Mouse (Mus musculus) embryonic facial prominence, embryonic 15.5 days (tissue): Measurements from ENCODE around the gene Zfp292. TPM values are rescaled to one million over a fixed set of nuclear protein-coding genes. Genes with fewer than 3 reads are reported as not detected.

Source experiments
- ATAC-seq: fragments of 200-750 bp; cut with Nextera tagmentation; 2 replicates; pipeline ENCODE4 v1.8.0; 2017; ENCODE audit warnings: low read depth, moderate TSS enrichment; ENCODE audit not compliant: insufficient number of reproducible peaks, low FRiP score, low TSS enrichment
- H3K27ac ChIP-seq: fragments of 300-500 bp; sonication (generic); replicated peaks from 2 replicates; pipeline ENCODE4 v1.5.1; 2015; ENCODE audit warnings: mild to moderate bottlenecking, inconsistent platforms
- H3K27me3 ChIP-seq: fragments of 300-500 bp; sonication (generic); 2 replicates; pipeline ENCODE4 v1.6.1; 2015; ENCODE audit warnings: inconsistent platforms
- H3K36me3 ChIP-seq: fragments of 300-500 bp; sonication (generic); 2 replicates; pipeline ENCODE4 v1.6.1; 2015; ENCODE audit warnings: mild to moderate bottlenecking, inconsistent platforms
- H3K4me1 ChIP-seq: fragments of 300-500 bp; sonication (generic); 2 replicates; pipeline ENCODE4 v1.6.1; 2015; ENCODE audit warnings: inconsistent platforms
- H3K4me2 ChIP-seq: fragments of 300-500 bp; sonication (generic); replicated peaks from 2 replicates; pipeline ENCODE4 v1.6.1; 2015; ENCODE audit warnings: mild to moderate bottlenecking, inconsistent platforms
- H3K4me3 ChIP-seq: fragments of 300-500 bp; sonication (generic); replicated peaks from 2 replicates; pipeline ENCODE4 v1.5.1; 2015; ENCODE audit warnings: mild to moderate bottlenecking, inconsistent platforms
- H3K9ac ChIP-seq: fragments of 300-500 bp; sonication (generic); 2 replicates; pipeline ENCODE4 v1.6.1; 2015; ENCODE audit warnings: inconsistent platforms
- H3K9me3 ChIP-seq: fragments of 300-500 bp; sonication (generic); replicated peaks from 2 replicates; pipeline ENCODE4 v1.6.1; 2016; ENCODE audit warnings: inconsistent platforms
- WGBS: fragments of 180-500 bp; shearing (Covaris S2); methylation state at CpG from one replicate; pipeline ENCODE4 v1.1.7; 2015; 5-methylcytosine and 5-hydroxymethylcytosine counted together
- polyA plus RNA-seq: library from polyadenylated mRNA; unstranded; fragments of >200 nt; fragmentation: Nextera tagmentation; extraction: Ambion mirVana; gene quantifications from 2 replicates; pipeline ENCODE4 v1.2.1, GENCODE M21; 2015

Gene Zfp292
- polyA plus RNA-seq, 1 experiment from 2014 or later: 15.4 TPM

DNA sequence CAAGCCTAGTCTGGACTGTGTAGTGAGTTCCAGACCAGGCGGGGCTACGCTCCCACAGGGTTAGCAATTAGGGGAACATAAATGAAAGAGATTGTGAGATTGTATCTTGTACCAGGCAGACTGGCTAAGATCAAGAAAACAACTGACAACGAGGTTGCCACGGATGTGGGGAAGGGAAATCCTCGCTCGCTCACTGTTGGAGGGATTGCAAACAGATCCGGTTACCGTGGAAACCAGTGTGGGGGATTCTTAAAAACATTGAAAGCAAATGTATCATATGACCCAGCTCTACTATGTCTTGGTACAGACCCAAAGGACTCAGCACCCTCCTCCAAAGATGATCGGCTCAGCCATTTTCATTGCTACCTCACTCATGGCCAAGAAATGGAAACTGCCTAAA is 17.4 kb upstream of the Zfp292 start:
- no peak overlapping the region for H3K9ac ChIP-seq
- H3K4me1 ChIP-seq: no peaks in the 10 kb centered on the region
- WGBS: 30% methylated on average over 9 of the region's 9 CpGs
- ATAC-seq: no peak
- no peak overlapping the region for H3K4me2 ChIP-seq
- no peaks in the 10 kb centered on the region for H3K36me3 ChIP-seq
- no peak overlapping the region for H3K27ac ChIP-seq
- H3K9me3 ChIP-seq: no peaks in the 10 kb centered on the region
- no peaks in the 10 kb centered on the region for H3K27me3 ChIP-seq
- no peak overlapping the region for H3K4me3 ChIP-seq

DNA sequence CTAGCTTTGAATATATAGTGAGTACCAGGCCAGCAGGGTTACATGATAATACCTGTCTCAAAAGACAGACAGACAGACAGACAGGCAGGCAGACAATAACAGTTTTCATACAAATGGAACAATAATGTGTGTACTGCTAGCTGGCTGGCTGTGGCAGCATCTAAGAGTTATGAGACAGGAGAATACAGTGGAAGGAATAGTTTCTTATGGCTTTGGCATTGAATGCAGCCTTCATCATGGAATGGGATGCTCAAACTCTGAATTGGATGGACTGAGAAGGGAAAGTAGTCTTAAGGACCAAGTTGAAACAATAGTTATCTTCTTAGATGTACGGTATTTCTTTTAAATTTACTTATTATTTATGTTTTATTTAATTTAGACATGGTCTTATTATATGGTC is 16.6 kb upstream of the Zfp292 start:
- ATAC-seq: no peak
- 96% methylated on average over 1 of the region's 1 CpGs for WGBS
- no peaks in the 10 kb centered on the region for H3K4me1 ChIP-seq

DNA sequence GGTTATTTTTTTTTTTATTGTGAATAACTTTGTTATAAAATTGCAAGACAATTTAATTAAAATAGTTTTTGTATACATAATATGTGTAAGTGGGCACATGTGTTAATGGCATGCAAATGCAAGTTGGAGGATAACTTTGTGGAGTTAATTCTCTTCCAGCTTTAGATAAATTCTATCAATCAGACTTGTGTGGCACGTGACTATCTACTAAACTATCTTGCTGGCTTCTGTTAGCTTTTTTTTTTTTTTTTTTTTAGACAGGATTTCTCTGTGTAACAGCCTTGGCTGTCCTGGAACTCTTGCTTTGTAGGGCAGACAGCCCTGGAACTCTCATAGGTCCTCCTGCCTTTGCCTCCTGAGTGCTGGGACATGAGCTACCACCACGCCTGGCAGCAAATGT is 15.7 kb upstream of the Zfp292 start:
- Histone ChIP-seq H3K4me1 (no peaks in the 10 kb centered on the region), H3K4me3 (no peak overlapping the region), H3K9me3 (no peaks in the 10 kb centered on the region), H3K4me2 (no peak overlapping the region), H3K9ac (no peak overlapping the region), H3K27ac (no peak overlapping the region), H3K36me3 (no peaks in the 10 kb centered on the region), H3K27me3 (no peaks in the 10 kb centered on the region)
- ATAC-seq: no peak
- WGBS: 77% methylated on average over 2 of the region's 2 CpGs

More for the DNA sequence above, 16.6 kb upstream of the Zfp292 start:
- no peak overlapping the region for H3K9ac ChIP-seq
- H3K4me3 ChIP-seq: no peak overlapping the region
- H3K9me3 ChIP-seq: no peaks in the 10 kb centered on the region
- no peak overlapping the region for H3K4me2 ChIP-seq
- no peak overlapping the region for H3K27ac ChIP-seq
- no peaks in the 10 kb centered on the region for H3K27me3 ChIP-seq
- no peaks in the 10 kb centered on the region for H3K36me3 ChIP-seq

DNA sequence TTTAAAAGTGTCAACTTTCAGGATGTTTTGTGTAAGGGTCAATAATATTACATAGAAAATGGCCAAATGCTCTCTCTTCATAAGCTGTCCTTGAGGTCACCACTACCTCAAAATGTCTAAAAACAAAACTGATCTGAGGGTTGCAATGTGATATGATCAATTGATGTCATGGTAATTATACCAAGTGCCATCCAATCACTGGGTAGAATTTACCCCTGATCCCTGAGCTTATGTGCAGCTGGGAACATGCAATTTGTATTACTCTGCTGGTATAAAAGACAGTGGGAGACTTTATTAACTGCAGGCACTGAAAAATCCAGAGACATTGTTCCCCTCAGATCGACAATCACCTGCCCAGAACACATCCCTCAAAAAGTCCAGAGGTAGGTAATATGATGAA is 10.7 kb upstream of the Zfp292 start, which contains the start of gene Cga:
Gene Cga, plus strand, starts transcription at position 301 of the 400 bp plus-strand sequence.
- Histone ChIP-seq H3K36me3 (no peaks in the 10 kb centered on the region), H3K9ac (no peak within 1 kb of the TSS), H3K9me3 (no peaks in the 10 kb centered on the region), H3K4me1 (no peaks in the 10 kb centered on the region), H3K27me3 (peaks cover 29% of the 10 kb centered on the region), H3K27ac (no peak within 1 kb of the TSS), H3K4me3 (no peak within 1 kb of the TSS), H3K4me2 (no peak within 1 kb of the TSS)
- WGBS: 36% methylated on average over 1 of the region's 1 CpGs
- ATAC-seq: no peak

DNA sequence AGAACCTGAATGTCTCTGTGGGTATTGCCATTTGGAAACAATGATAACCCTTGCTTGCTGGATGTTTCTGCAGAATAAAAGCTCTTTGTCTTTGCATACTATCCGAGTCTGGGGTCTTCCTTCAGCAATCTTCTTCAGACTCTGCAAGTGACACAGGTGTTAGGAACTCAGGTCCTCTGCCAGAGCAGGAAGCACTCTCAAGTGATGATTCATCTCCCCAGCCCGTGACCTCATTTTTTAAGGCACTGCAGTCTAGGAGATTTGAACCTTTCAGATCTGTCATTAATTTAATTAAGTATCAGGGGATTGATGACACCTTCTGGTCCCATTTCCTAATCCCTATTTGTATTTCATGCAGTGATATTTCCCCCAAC is 7.0 kb upstream of the Zfp292 start:
- ATAC-seq: no peak
- Histone ChIP-seq H3K4me3 (no peak overlapping the region), H3K9me3 (no peaks in the 10 kb centered on the region), H3K27ac (no peak overlapping the region), H3K4me2 (no peak overlapping the region), H3K9ac (no peak overlapping the region), H3K36me3 (no peaks in the 10 kb centered on the region), H3K4me1 (peaks cover 6% of the 10 kb centered on the region; the same call in 1 of the 2 replicates), H3K27me3 (peaks cover 34% of the 10 kb centered on the region)
- WGBS: 11% methylated on average over 2 of the region's 2 CpGs

DNA sequence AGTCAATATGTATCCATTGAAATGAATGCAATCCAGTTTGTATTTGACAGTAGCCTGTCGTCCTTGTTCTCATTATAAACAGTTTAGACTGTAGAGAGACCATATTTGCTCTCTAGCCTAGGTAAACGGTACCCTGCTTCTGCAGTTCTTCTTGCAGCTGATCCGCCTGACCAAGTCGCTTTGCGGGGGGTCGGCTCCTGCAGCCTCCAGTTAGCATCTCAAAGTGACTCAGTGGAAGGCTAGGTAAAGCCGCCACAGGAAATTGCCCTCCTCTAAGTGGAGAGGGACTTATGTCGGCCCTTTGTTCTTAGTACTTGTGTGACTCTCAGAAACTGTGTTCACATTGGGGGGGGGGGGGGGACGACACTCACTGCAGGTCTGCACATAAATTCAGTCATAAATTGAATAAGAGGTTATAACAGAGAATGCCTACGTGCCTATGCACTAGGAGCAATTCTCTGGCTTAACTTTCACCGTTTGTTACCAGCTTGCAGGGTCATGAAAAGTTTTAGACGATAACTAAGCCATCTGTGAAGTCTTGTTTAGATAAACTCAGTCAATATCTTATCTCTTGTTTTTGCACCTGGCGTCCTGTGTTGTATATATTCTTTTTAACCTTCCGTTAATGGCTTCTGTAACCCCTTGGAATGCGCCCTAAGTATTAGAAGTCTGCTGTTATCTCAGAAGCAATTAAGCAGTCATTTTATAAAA is 6.5 kb upstream of the Zfp292 start:
- no peak for ATAC-seq
- Histone ChIP-seq H3K4me3 (no peak overlapping the region), H3K9me3 (no peaks in the 10 kb centered on the region), H3K4me1 (peaks cover 6% of the 10 kb centered on the region; the same call in 1 of the 2 replicates), H3K4me2 (no peak overlapping the region), H3K27me3 (peaks cover 34% of the 10 kb centered on the region), H3K36me3 (no peaks in the 10 kb centered on the region), H3K9ac (no peak overlapping the region), H3K27ac (no peak overlapping the region)
- WGBS: 8% methylated on average over 15 of the region's 15 CpGs

DNA sequence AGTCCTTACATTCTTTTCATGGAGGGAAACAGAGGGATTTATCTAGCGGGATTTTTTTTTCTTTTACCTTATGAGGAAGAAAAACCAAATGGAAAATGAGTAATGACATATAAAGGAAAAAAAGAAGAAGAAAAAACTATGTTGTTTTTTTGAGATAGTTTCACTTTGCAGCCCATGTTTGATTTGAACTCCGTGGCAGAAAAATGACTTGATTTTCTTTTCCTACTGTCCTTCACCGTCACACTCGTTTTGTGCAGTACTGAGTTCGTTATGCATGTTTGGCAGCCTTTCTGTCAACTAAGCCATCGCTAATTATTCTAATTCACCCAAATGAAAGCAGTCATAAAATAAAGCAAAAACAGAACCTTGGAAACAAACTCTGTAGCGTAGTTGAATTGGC is 4.5 kb upstream of the Zfp292 start:
- Histone ChIP-seq H3K9ac (peak overlapping the region; percentile 55; the same call in 1 of the 2 replicates), H3K4me1 (peaks cover 11% of the 10 kb centered on the region), H3K27ac (peak overlapping the region; percentile 88), H3K36me3 (no peaks in the 10 kb centered on the region), H3K9me3 (no peaks in the 10 kb centered on the region), H3K4me2 (peak overlapping the region; percentile 93), H3K4me3 (peak overlapping the region; percentile 73), H3K27me3 (peaks cover 34% of the 10 kb centered on the region)
- ATAC-seq: no peak
- 8% methylated on average over 7 of the region's 7 CpGs for WGBS

DNA sequence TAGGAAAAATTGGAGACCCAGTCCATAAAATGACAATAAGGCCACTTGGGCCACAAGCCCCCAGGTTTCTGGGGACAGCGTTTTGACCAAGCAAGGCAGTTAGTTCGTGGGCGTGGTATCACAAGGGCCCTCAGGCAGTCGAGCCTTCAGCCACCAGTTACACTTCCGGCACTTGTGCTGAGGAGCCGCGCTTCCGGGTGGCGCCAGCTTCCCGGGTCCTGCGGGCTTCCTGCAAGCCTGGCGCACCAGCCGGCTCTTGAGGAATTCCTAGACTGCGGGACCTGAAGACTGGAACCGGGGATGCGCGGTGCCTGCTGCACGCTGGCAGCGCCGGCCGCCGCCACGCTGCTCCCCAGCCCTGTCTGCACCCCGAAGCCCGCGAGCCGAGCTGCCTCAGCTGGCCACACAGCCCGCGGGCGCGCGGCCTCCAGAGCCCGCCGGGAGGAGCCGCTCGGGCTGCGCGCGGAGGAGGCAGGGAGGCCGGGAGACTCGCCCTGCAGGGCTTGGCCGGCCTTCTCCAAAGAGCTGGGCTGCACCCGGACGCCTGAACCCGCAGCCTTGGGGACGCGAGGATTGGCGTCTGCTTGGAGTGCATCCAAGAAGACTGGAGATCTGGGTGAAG is 3.8 kb upstream of the Zfp292 start:
- Histone ChIP-seq H3K9ac (peak overlapping the region; percentile 55), H3K27ac (peak overlapping the region; percentile 88), H3K27me3 (peaks cover 33% of the 10 kb centered on the region), H3K4me1 (peaks cover 11% of the 10 kb centered on the region), H3K36me3 (no peaks in the 10 kb centered on the region), H3K9me3 (no peaks in the 10 kb centered on the region), H3K4me2 (peak overlapping the region; percentile 93), H3K4me3 (peak overlapping the region; percentile 73)
- under 1% methylated on average over 48 of the region's 48 CpGs for WGBS
- ATAC-seq: peak; percentile 78

DNA sequence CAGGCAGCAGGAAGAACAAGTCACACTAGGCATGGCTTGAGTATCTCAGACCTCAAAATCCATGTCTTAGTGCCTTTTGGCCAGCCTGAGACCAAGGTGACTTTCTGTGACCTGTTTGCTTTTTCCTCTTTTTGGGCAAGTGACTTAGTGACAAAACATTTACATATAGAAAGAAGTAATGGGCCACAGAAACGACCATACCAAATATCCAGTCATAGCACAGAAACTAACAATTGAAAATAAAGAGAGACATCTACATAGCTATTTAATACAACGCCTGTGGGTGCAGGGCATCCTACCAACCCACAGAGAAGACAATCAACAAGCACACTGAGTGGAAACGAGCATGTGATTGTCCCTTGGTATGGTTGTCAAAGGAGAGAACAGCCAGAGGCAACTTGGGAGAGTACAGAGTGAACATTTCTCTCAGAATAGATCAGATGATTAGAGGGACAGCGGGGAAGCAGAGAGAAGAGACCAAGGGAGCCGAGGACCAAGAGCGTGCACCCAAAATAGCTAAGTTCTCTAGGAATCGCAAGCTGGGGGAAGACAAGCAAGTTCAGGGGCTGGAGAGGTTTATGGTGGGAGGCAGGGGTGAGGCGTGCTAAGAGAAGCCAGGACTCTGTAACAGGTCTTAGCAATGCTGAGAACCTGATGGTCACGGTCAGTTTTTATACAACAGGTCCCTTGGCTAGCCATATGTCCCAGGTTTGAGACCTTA is 3.0 kb upstream of the Zfp292 start:
- Histone ChIP-seq H3K4me3 (peak overlapping the region; percentile 73), H3K36me3 (no peaks in the 10 kb centered on the region), H3K9me3 (no peaks in the 10 kb centered on the region), H3K4me2 (peak overlapping the region; percentile 93), H3K4me1 (peaks cover 16% of the 10 kb centered on the region), H3K27me3 (peaks cover 25% of the 10 kb centered on the region), H3K27ac (0 out of 2 replicates have a peak overlapping the region, but pooled peaks have one; percentile 88), H3K9ac (no peak overlapping the region)
- ATAC-seq: no peak
- WGBS: 48% methylated on average over 9 of the region's 9 CpGs

DNA sequence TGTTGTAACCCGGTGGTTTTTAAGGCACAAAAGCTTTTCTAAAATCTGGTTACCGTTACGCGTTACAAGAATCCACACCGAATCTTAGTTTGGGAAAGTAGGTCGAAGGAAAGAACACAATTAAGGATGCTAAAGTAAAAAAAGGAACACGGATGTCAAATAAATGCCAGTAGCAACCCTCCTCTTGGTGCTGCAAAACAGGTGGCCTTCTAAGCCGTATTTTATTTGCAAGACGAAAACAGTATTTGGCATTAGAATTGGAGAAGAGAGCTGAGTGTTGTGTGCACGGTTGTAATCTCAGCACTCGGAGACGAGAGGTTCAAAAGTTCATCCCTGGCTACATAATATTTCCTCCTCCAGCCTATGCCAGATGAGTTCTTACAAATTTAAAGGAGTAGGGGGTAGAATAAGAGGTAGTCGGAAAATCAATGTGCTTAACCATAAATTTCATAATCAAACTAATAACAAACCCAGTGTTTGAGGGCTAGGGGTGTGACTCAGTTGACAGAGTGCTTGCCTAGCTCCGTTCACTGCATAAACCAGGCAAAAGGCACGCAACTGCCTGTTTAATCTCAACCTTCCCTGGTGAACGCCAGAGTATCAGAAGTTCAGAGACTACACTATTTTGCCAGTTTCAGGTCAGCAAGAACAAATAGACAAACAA is 738 bp upstream of the Zfp292 start:
- WGBS: 19% methylated on average over 16 of the region's 16 CpGs
- H3K4me3 ChIP-seq: peak overlapping the region; percentile 68
- peak overlapping the region; percentile 70 for H3K4me2 ChIP-seq
- peak overlapping the region; percentile 76 for H3K9ac ChIP-seq
- peak overlapping the region; percentile 93 for H3K27ac ChIP-seq
- H3K27me3 ChIP-seq: peaks cover 6% of the 10 kb centered on the region
- no peaks in the 10 kb centered on the region for H3K9me3 ChIP-seq
- H3K4me1 ChIP-seq: peaks cover 16% of the 10 kb centered on the region
- H3K36me3 ChIP-seq: no peaks in the 10 kb centered on the region; the same call in 1 of the 2 replicates
- ATAC-seq: no peak

DNA sequence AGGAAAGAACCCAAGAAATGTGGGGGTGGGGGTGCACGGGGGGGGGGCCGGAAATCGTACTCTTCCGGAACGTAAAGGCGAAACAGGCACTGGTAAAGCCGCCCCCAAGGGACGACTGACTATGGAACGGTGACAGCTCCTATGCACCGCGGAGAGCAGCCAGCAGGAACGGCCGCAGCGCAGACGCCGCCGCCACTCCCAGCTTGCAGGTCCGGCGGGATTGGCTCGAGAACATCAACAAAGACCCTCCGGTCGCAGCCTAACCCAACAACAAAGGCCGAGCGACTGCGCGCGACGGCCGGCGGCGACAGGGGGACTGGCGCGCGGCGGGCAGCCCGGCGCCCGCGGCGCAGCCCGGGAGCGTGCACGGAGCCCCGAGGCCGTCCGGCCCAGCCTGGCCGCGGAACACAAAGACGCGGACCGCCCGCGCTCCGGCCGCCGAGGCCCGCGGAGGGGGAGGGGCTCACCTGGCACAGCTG is 430 bp downstream of the Zfp292 start:
- Histone ChIP-seq H3K4me1 (peaks cover 16% of the 10 kb centered on the region), H3K27ac (peak overlapping the region; percentile 93), H3K9me3 (no peaks in the 10 kb centered on the region), H3K4me2 (peak overlapping the region; percentile 70), H3K9ac (peak overlapping the region; percentile 76), H3K36me3 (peaks cover 4% of the 10 kb centered on the region), H3K4me3 (peak overlapping the region; percentile 68), H3K27me3 (no peaks in the 10 kb centered on the region)
- ATAC-seq: peak; percentile 68
- 0% methylated on average over 48 of the region's 58 CpGs for WGBS
